Mouse (Mus musculus) liver, adult 2 months (tissue): ENCODE measurements around the gene Fhit. TPM values are rescaled to one million over a fixed set of nuclear protein-coding genes. Genes with fewer than 3 reads are reported as not detected.
"Not testable (repeated sequence)": the region's sequence is repeated elsewhere in the genome, so short reads cannot be mapped to it uniquely, and the experiment has no call there.

Experiments
- DNase-seq: peaks from one replicate; pipeline ENCODE4 v3.0.0-alpha.2; 2011; ENCODE audit warnings: low read depth, low spot score; ENCODE audit errors: extremely low read depth
- H3K27ac ChIP-seq: fragments of 200-500 bp; replicated peaks from 2 replicates; pipeline ENCODE4 v1.5.1; 2012; ENCODE audit warnings: low read depth, mild to moderate bottlenecking, control low read depth, inconsistent platforms, low read length; ENCODE audit not compliant: insufficient read depth
- H3K27me3 ChIP-seq: fragments of 200-500 bp; 2 replicates; pipeline ENCODE4 v1.6.1; 2012; ENCODE audit warnings: mild to moderate bottlenecking, moderate library complexity, low read length, inconsistent platforms; ENCODE audit not compliant: control insufficient read depth, insufficient read depth
- H3K36me3 ChIP-seq: fragments of 200-500 bp; 2 replicates; pipeline ENCODE4 v1.6.1; 2012; ENCODE audit warnings: low read length, inconsistent platforms; ENCODE audit not compliant: control insufficient read depth, insufficient read depth
- H3K4me1 ChIP-seq: fragments of 200-500 bp; 2 replicates; pipeline ENCODE4 v1.6.1; 2011; ENCODE audit warnings: low read length; ENCODE audit not compliant: control insufficient read depth, insufficient read depth
- H3K4me3 ChIP-seq: fragments of 200-500 bp; 2 replicates; pipeline ENCODE4 v1.5.1; 2011; ENCODE audit warnings: low read depth, mild to moderate bottlenecking, control low read depth, low read length, moderate library complexity; ENCODE audit not compliant: insufficient read depth
- H3K79me2 ChIP-seq: fragments of 200-500 bp; 2 replicates; pipeline ENCODE4 v1.6.1; 2012; ENCODE audit warnings: inconsistent platforms, mild to moderate bottlenecking, low read length, moderate library complexity; ENCODE audit not compliant: control insufficient read depth, insufficient read depth
- H3K9ac ChIP-seq: fragments of 200-500 bp; 2 replicates; pipeline ENCODE4 v1.6.1; 2012; ENCODE audit warnings: low read depth, mild to moderate bottlenecking, control low read depth, inconsistent platforms, low read length
- CTCF ChIP-seq: fragments of 200-500 bp; IDR thresholded peaks from 2 replicates; pipeline ENCODE4 v1.5.1; 2011; ENCODE audit warnings: low read depth, low read length, control low read depth
- POLR2A ChIP-seq: fragments of 200-500 bp; IDR thresholded peaks from 2 replicates; pipeline ENCODE4 v1.6.1; 2011; ENCODE audit warnings: low read length, control low read depth; ENCODE audit not compliant: insufficient read depth; ENCODE audit errors: extremely low read depth
- WGBS: fragments of 180-500 bp; shearing (Covaris S2); methylation state at CpG from one replicate; pipeline ENCODE4 v1.1.7; 2018; 5-methylcytosine and 5-hydroxymethylcytosine counted together
- polyA plus RNA-seq: library from polyadenylated mRNA; depleted of rRNA; stranded (reverse); fragments of >200 nt; gene quantifications from 2 replicates; pipeline ENCODE4 v1.2.3, GENCODE M21; 2012
- total RNA-seq: library from RNA; depleted of rRNA; stranded (reverse); fragments of >200 nt; gene quantifications from 2 replicates; pipeline ENCODE4 v1.2.3, GENCODE M21; 2014

Gene Fhit
- total and polyA plus RNA-seq, 2 experiments, result 7.6 to 7.8 TPM

- peak; percentile 10 for DNase-seq
- WGBS, result 73% methylated on average over 2 of the region's 2 CpGs
- no peaks in the 10 kb centered on the region for H3K4me1 ChIP-seq
- no peak overlapping the region for H3K9ac ChIP-seq
- no peaks in the 10 kb centered on the region for H3K79me2 ChIP-seq
- H3K27me3 ChIP-seq, result no peaks in the 10 kb centered on the region
- no peak overlapping the region for H3K4me3 ChIP-seq
- H3K27ac ChIP-seq, result no peak overlapping the region
- TF ChIP-seq POLR2A (no peak), CTCF (no peak)
- no peaks in the 10 kb centered on the region for H3K36me3 ChIP-seq
Observed at GRCm38 (mm10) chr14:10778721-10779120, 383.1 kb downstream of the Fhit start.

GRCm38 (mm10) chr14:10754883-10755282, 407.0 kb downstream of the Fhit start:
- WGBS, result 97% methylated on average over 1 of the region's 1 CpGs
- not testable (repeated sequence) for H3K4me3 ChIP-seq, H3K4me1 ChIP-seq, H3K9ac ChIP-seq, H3K36me3 ChIP-seq, DNase-seq, H3K79me2 ChIP-seq, H3K27me3 ChIP-seq, H3K27ac ChIP-seq

- no peak overlapping the region for H3K27ac ChIP-seq
- DNase-seq, result no peak
- no peak overlapping the region for H3K4me3 ChIP-seq
- no peaks in the 10 kb centered on the region for H3K4me1 ChIP-seq
- no peaks in the 10 kb centered on the region for H3K27me3 ChIP-seq
- no peaks in the 10 kb centered on the region for H3K79me2 ChIP-seq
- no peaks in the 10 kb centered on the region for H3K36me3 ChIP-seq
- TF ChIP-seq POLR2A (no peak), CTCF (no peak)
- no peak overlapping the region for H3K9ac ChIP-seq
- WGBS, result 78% methylated on average over 2 of the region's 2 CpGs
Observed at GRCm38 (mm10) chr14:10738076-10738475, 423.8 kb downstream of the Fhit start.

GRCm38 (mm10) chr14:10722525-10722924, 439.3 kb downstream of the Fhit start:
- no peaks in the 10 kb centered on the region for H3K79me2 ChIP-seq
- no peaks in the 10 kb centered on the region for H3K4me1 ChIP-seq
- H3K36me3 ChIP-seq, result no peaks in the 10 kb centered on the region
- no peak overlapping the region for H3K4me3 ChIP-seq
- no peak overlapping the region for H3K9ac ChIP-seq
- H3K27me3 ChIP-seq, result no peaks in the 10 kb centered on the region
- no peak for TF ChIP-seq CTCF
- DNase-seq, result no peak
- no peak overlapping the region for H3K27ac ChIP-seq

- no peak for DNase-seq
- 73% methylated on average over 3 of the region's 3 CpGs for WGBS
- H3K27me3 ChIP-seq, result no peaks in the 10 kb centered on the region
- H3K27ac ChIP-seq, result no peak overlapping the region
- H3K9ac ChIP-seq, result no peak overlapping the region
- TF ChIP-seq CTCF (no peak), POLR2A (no peak)
- no peak overlapping the region for H3K4me3 ChIP-seq
- H3K79me2 ChIP-seq, result no peaks in the 10 kb centered on the region
- no peaks in the 10 kb centered on the region for H3K4me1 ChIP-seq
- H3K36me3 ChIP-seq, result no peaks in the 10 kb centered on the region
Observed at GRCm38 (mm10) chr14:10712916-10713315, 448.9 kb downstream of the Fhit start.

- Histone ChIP-seq H3K9ac (no peak overlapping the region), H3K79me2 (no peaks in the 10 kb centered on the region), H3K27ac (no peak overlapping the region), H3K36me3 (no peaks in the 10 kb centered on the region), H3K4me1 (no peaks in the 10 kb centered on the region), H3K4me3 (no peak overlapping the region), H3K27me3 (no peaks in the 10 kb centered on the region)
- TF ChIP-seq POLR2A (no peak), CTCF (no peak)
- WGBS, result 93% methylated on average over 7 of the region's 7 CpGs
- no peak for DNase-seq
Observed at GRCm38 (mm10) chr14:10712522-10712881, 449.3 kb downstream of the Fhit start.

GRCm38 (mm10) chr14:10711841-10712521, 449.9 kb downstream of the Fhit start:
- no peak overlapping the region for H3K4me3 ChIP-seq
- no peaks in the 10 kb centered on the region for H3K36me3 ChIP-seq
- H3K27ac ChIP-seq, result no peak overlapping the region
- H3K4me1 ChIP-seq, result no peaks in the 10 kb centered on the region
- WGBS, result 91% methylated on average over 5 of the region's 5 CpGs
- H3K27me3 ChIP-seq, result no peaks in the 10 kb centered on the region
- TF ChIP-seq POLR2A (no peak), CTCF (no peak)
- H3K9ac ChIP-seq, result no peak overlapping the region
- DNase-seq, result no peak
- H3K79me2 ChIP-seq, result no peaks in the 10 kb centered on the region
